Mouse (Mus musculus) neural tube, embryonic 13.5 days (tissue): Measurements from ENCODE around the gene Dab2ip. TPM values are rescaled to one million over a fixed set of nuclear protein-coding genes. Genes with fewer than 3 reads are reported as not detected.

Experiments
- ATAC-seq: fragments of 200-750 bp; cut with Nextera tagmentation; 2 replicates; pipeline ENCODE4 v1.8.0; 2017; ENCODE audit warnings: low read depth, mild to moderate bottlenecking, moderate TSS enrichment, moderate library complexity
- H3K27ac ChIP-seq: fragments of 300-500 bp; sonication (generic); replicated peaks from 2 replicates; pipeline ENCODE4 v1.5.1; 2015; ENCODE audit warnings: moderate library complexity, mild to moderate bottlenecking, inconsistent platforms
- H3K27me3 ChIP-seq: fragments of 300-500 bp; sonication (generic); 2 replicates; pipeline ENCODE4 v1.6.1; 2015; ENCODE audit warnings: mild to moderate bottlenecking, inconsistent platforms
- H3K36me3 ChIP-seq: fragments of 300-500 bp; sonication (generic); 2 replicates; pipeline ENCODE4 v1.6.1; 2015; ENCODE audit warnings: mild to moderate bottlenecking, inconsistent platforms
- H3K4me1 ChIP-seq: fragments of 300-500 bp; sonication (generic); replicated peaks from 2 replicates; pipeline ENCODE4 v1.6.1; 2015; ENCODE audit warnings: inconsistent platforms
- H3K4me2 ChIP-seq: fragments of 300-500 bp; sonication (generic); 2 replicates; pipeline ENCODE4 v1.6.1; 2015; ENCODE audit warnings: inconsistent platforms, mild to moderate bottlenecking, moderate library complexity
- H3K4me3 ChIP-seq: fragments of 300-500 bp; sonication (generic); 2 replicates; pipeline ENCODE4 v1.5.1; 2015; ENCODE audit warnings: mild to moderate bottlenecking, inconsistent platforms
- H3K9ac ChIP-seq: fragments of 300-500 bp; sonication (generic); 2 replicates; pipeline ENCODE4 v1.6.1; 2015; ENCODE audit warnings: moderate library complexity, mild to moderate bottlenecking, inconsistent platforms
- H3K9me3 ChIP-seq: fragments of 300-500 bp; sonication (generic); 2 replicates; pipeline ENCODE4 v1.6.1; 2016; ENCODE audit warnings: inconsistent platforms
- WGBS: fragments of 180-500 bp; shearing (Covaris S2); methylation state at CpG from one replicate; pipeline ENCODE4 v1.1.7; 2015; 5-methylcytosine and 5-hydroxymethylcytosine counted together
- polyA plus RNA-seq: library from polyadenylated mRNA; unstranded; fragments of >200 nt; fragmentation: Nextera tagmentation; extraction: Ambion mirVana; gene quantifications from 2 replicates; pipeline ENCODE4 v1.2.1, GENCODE M21; 2015

Gene Dab2ip
- polyA plus RNA-seq, 1 experiment from 2014 or later = 67.4 TPM

DNA sequence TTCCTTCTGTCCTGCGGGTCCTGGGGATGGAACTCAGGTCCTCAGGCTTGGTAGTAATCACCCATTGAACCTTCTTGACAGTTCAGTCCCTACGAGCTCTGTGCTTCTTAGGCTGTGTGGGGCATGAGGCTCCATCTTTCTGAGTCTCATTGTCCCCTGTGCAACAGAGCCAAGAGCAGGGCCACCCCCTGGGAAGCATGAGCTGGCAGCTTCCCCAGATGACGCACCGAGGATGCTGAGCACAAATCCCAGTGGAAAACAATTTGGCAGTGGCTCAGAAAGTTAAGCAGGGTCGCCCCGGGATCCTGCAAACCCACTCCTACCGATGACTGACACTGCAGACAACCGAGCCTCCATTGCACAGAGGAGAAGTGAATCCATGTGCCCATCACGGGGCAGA is 24.4 kb upstream of the Dab2ip start:
- Histone ChIP-seq H3K27ac (no peak overlapping the region), H3K4me3 (no peak overlapping the region), H3K27me3 (no peaks in the 10 kb centered on the region), H3K9ac (no peak overlapping the region), H3K4me1 (no peaks in the 10 kb centered on the region), H3K4me2 (no peak overlapping the region), H3K9me3 (no peaks in the 10 kb centered on the region), H3K36me3 (no peaks in the 10 kb centered on the region)
- peak; percentile 47; the same call in 1 of the 2 replicates for ATAC-seq
- 53% methylated on average over 9 of the region's 9 CpGs for WGBS

DNA sequence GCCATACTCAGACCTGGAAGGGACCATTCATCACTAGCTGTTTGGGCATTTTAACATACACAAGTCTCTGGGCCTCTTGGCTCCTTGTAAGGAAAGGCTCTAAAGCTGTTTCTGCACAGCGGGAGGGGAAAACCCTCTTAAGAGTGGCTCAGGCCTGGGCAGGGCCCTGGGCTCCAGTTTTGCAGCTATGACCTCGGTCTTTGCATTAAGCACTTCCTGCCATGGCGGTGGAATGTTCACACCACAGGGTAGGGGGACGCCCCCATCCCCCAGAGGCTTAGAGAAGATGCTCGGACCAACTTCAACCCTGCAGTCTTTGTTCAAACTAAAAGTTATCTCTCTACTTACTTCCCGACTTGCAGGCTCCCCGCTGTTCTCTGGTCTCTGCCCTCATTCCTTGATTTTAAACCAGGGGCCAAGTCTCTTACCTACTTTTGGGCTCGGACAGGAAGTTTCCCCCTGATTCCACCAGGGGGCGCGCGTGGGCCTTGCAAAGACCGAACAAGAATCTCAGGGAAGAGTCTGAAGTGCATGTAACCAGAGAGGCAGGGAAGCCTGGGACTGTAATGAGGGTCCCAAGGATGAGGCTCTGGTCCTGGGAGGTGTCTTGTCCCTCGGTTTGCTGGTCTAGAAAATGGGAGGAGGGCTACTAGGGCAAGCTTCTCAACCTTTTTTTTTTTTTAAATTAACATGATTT is 18.6 kb upstream of the Dab2ip start:
- H3K4me1 ChIP-seq = 0 out of 2 replicates have a peak, but pooled peaks cover 5% of the 10 kb centered on the region
- no peak overlapping the region for H3K9ac ChIP-seq
- no peak overlapping the region for H3K27ac ChIP-seq
- H3K4me2 ChIP-seq = no peak overlapping the region
- no peaks in the 10 kb centered on the region for H3K9me3 ChIP-seq
- 6% methylated on average over 13 of the region's 13 CpGs for WGBS
- no peaks in the 10 kb centered on the region for H3K36me3 ChIP-seq
- H3K27me3 ChIP-seq = no peaks in the 10 kb centered on the region
- ATAC-seq = 0 out of 2 replicates have a peak, but pooled peaks have one; percentile 59
- no peak overlapping the region for H3K4me3 ChIP-seq

DNA sequence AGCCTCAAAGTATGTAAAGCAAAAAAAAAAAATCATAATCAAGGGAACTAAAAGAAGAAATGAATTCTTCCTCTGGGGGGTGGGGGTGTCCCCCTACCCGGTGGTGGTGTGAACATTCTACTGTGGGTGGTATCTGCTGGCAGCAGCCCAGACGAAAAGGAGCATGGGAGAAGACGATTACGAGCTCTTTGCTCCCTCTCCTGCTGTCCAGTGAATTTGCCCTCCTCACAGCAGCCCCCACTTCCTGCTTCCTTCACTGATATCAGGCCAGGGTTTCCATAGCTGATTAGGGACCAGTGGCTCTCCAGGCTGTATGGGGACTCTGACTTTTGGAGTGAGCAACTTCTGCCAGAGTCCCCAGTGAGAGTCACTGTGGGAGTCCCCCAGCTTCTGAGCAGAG is 17.3 kb upstream of the Dab2ip start:
- peaks cover 12% of the 10 kb centered on the region for H3K4me1 ChIP-seq
- WGBS = 55% methylated on average over 4 of the region's 4 CpGs
- ATAC-seq = no peak
- no peak overlapping the region for H3K27ac ChIP-seq
- H3K36me3 ChIP-seq = no peaks in the 10 kb centered on the region
- H3K27me3 ChIP-seq = no peaks in the 10 kb centered on the region
- no peak overlapping the region for H3K9ac ChIP-seq
- H3K4me3 ChIP-seq = no peak overlapping the region
- H3K9me3 ChIP-seq = no peaks in the 10 kb centered on the region
- no peak overlapping the region for H3K4me2 ChIP-seq

DNA sequence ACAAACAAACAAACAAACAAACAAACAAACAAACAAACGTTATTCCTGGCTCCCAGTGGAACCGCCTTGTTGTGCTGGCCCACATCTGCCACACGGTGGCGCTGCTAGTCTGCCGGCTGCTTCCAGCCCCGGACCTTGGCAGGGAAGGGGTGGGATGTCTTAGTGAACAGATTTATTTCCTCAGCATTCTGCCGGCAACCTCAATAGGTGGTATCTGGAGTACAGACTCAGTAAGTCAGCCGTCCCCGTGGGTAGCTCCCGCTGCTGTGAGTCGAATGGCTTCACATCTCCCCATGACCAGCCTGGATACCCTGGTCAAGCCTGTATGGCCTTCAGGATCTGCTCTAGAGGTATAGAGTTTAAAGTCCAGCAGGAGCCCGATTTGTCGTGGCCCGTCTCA is 13.3 kb upstream of the Dab2ip start:
- Histone ChIP-seq H3K9ac (peak overlapping the region; percentile 54), H3K4me3 (peak overlapping the region; percentile 22), H3K4me2 (peak overlapping the region; percentile 54), H3K4me1 (peaks cover 7% of the 10 kb centered on the region), H3K27me3 (no peaks in the 10 kb centered on the region), H3K36me3 (no peaks in the 10 kb centered on the region), H3K9me3 (no peaks in the 10 kb centered on the region), H3K27ac (no peak overlapping the region)
- WGBS = 6% methylated on average over 14 of the region's 14 CpGs
- ATAC-seq = peak; percentile 87

DNA sequence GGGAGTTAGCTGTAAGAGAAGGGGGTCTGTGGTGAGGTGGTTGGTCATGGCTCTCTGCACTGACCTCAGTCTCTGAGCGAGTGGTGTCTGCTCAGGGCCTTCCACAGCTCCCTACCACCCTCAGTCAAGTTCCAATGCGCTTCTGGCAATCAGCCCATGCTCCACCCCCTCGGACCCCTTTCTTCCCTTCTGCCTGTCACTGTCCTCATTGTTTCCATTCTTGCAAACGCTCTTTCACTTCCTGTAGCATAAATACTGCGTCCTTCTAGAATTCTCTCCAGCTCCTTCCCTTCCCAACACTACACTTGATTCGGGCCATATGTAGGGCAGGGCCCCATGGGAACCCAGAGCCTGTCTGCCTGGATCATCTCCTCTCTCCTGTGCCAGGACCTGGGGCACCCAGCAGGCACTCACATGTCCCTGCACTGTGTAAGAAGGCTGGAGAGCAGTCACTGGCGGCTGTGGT is 12.9 kb upstream of the Dab2ip start:
- no peaks in the 10 kb centered on the region for H3K9me3 ChIP-seq
- no peak overlapping the region for H3K27ac ChIP-seq
- peaks cover 7% of the 10 kb centered on the region for H3K4me1 ChIP-seq
- peak overlapping the region; percentile 54 for H3K9ac ChIP-seq
- WGBS = 16% methylated on average over 7 of the region's 7 CpGs
- no peaks in the 10 kb centered on the region for H3K27me3 ChIP-seq
- peak; percentile 84 for ATAC-seq
- H3K36me3 ChIP-seq = no peaks in the 10 kb centered on the region
- H3K4me2 ChIP-seq = peak overlapping the region; percentile 54
- peak overlapping the region; percentile 22 for H3K4me3 ChIP-seq

DNA sequence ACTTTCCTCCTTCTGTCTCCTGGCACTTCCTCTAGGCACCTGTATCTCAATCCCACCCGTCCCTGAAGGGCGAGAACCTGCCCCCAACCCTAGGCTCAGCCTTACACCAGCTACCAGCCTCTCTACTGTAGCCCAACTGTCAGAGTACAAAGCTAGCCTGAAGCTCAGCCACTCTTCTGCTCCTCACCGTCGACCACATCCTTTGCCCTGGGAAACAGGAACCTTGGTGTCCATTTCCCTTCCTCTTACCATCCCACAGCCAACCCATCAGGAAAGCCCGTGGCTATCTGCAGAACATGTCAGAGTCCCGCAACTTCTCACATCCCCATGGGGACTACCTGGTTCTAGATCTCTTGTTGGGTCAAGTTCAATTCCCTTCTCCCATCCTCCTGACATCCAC is 11.6 kb upstream of the Dab2ip start:
- no peak overlapping the region for H3K4me3 ChIP-seq
- H3K4me2 ChIP-seq = no peak overlapping the region
- no peaks in the 10 kb centered on the region for H3K27me3 ChIP-seq
- no peak overlapping the region for H3K27ac ChIP-seq
- H3K4me1 ChIP-seq = peaks cover 7% of the 10 kb centered on the region
- no peaks in the 10 kb centered on the region for H3K9me3 ChIP-seq
- no peaks in the 10 kb centered on the region for H3K36me3 ChIP-seq
- no peak overlapping the region for H3K9ac ChIP-seq
- no peak for ATAC-seq
- 93% methylated on average over 6 of the region's 6 CpGs for WGBS

DNA sequence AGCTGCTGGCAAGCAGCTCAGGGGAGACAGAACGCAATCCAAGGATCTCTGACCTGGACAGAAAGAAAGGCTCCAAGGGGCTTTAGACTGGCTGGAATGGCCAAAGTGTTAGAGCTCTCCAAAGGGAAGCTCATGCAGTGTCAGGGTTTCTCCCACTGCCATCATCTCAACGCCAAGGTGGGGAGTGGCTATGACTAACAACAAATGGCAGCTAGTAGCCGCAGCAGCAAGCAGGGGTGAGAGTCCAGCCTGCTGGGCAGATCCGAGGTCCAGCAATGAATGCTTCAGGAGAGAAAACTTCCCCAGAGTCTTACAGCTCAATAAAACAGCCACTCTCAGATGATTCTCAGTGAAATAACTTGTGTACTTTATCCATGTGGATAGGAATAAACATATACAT is 8.9 kb upstream of the Dab2ip start:
- H3K4me2 ChIP-seq = no peak overlapping the region
- H3K4me1 ChIP-seq = peaks cover 7% of the 10 kb centered on the region
- no peak overlapping the region for H3K4me3 ChIP-seq
- H3K9me3 ChIP-seq = no peaks in the 10 kb centered on the region
- ATAC-seq = no peak
- no peaks in the 10 kb centered on the region for H3K36me3 ChIP-seq
- no peak overlapping the region for H3K27ac ChIP-seq
- no peaks in the 10 kb centered on the region for H3K27me3 ChIP-seq
- WGBS = 64% methylated on average over 4 of the region's 4 CpGs
- H3K9ac ChIP-seq = no peak overlapping the region

DNA sequence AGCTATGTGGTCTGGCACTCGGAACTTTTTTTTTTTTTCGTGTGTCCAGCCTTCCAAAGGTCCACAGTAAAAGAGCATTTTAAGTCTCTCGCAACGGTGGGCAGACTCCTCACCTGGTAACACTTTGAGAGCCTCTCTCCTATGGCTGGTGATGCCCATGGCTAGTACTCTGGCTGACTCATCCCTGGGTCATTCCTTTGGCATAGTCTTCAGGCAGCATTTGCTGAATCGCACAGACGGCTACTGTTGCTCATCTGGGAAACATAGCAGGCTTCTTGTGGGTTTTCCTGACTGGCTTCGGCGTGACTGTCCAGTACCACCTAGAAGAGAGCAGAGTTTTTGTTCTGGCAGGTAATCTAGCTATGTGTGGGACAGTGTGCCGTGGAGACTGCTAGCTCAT is 8.0 kb upstream of the Dab2ip start:
- Histone ChIP-seq H3K4me3 (no peak overlapping the region), H3K9ac (no peak overlapping the region), H3K36me3 (no peaks in the 10 kb centered on the region), H3K27ac (no peak overlapping the region), H3K4me2 (no peak overlapping the region), H3K9me3 (no peaks in the 10 kb centered on the region), H3K4me1 (peaks cover 3% of the 10 kb centered on the region), H3K27me3 (no peaks in the 10 kb centered on the region)
- ATAC-seq = no peak
- WGBS = 87% methylated on average over 9 of the region's 9 CpGs

DNA sequence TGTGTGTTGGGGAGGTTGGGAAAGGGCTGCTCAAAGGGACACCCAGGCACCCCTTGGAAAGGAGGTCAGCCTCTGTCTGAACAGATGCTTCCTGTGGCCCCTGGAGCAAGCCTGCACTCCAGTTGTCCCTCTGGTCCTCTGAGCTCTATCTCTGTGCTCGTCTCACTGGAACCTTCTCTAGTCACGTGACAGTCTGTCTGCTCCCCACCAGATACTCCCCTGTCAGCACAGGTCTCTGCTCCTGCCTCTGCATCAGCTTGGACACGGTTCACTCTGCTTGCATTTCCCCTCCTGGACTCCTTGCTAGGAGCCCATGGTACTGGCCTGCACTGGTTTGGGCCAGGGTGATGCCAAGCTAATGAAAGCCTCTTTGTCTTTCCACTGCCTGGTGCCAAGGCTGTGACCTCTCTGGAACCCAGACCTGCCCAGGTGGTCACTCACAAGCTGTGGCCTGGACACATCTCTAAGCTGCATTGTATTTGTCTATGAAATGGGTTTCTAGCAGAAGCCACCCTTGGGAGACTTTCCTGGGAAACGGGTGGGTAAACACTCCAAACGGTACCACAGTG is 1.1 kb upstream of the Dab2ip start:
- Histone ChIP-seq H3K4me3 (no peak overlapping the region), H3K4me2 (no peak overlapping the region), H3K4me1 (peaks cover 29% of the 10 kb centered on the region), H3K9me3 (no peaks in the 10 kb centered on the region), H3K9ac (no peak overlapping the region), H3K36me3 (no peaks in the 10 kb centered on the region), H3K27ac (no peak overlapping the region), H3K27me3 (0 out of 2 replicates have a peak, but pooled peaks cover 3% of the 10 kb centered on the region)
- ATAC-seq = no peak
- 75% methylated on average over 5 of the region's 5 CpGs for WGBS

DNA sequence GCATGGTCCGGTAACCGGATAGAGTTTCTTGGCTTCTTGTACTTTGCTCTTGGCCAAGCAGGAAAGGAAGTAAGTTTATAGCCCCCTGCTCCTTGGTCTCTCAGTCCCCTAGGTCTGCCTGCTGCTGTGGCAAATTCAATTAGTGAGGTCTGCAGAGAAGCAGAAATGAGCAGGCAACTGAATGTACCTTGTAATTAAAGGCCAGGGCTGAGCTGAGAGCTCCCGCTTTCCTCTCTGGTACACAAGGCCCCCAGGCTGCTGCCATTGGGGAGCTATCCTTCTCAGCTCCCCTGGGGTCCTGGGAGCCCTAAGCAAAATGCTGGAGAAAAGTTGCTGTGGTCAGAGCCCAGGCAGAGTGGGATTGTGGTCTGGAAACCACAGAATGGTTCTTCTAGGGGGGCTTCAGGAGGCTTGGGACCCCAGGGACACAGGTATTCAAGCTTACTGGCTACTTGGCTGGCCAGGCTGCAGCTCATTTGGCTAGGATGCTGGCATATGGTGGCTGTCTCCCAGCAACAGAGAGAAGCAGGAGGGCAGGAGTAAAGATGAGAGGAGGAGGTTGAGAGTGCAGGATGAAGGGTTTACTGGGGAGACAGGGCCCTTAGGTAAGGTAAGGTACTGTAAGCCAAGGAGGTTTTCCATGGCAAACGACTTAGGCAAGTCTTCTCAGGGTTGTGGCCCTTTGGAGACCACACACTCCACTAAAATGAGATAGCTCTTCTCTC is 922 bp downstream of the Dab2ip start:
- Histone ChIP-seq H3K4me3 (no peak overlapping the region), H3K27ac (peak overlapping the region; percentile 59), H3K4me1 (peaks cover 29% of the 10 kb centered on the region), H3K9ac (peak overlapping the region; percentile 57; the same call in 1 of the 2 replicates), H3K9me3 (no peaks in the 10 kb centered on the region), H3K27me3 (0 out of 2 replicates have a peak, but pooled peaks cover 3% of the 10 kb centered on the region), H3K4me2 (peak overlapping the region; percentile 25), H3K36me3 (no peaks in the 10 kb centered on the region)
- WGBS = 59% methylated on average over 4 of the region's 4 CpGs
- ATAC-seq = peak; percentile 37

DNA sequence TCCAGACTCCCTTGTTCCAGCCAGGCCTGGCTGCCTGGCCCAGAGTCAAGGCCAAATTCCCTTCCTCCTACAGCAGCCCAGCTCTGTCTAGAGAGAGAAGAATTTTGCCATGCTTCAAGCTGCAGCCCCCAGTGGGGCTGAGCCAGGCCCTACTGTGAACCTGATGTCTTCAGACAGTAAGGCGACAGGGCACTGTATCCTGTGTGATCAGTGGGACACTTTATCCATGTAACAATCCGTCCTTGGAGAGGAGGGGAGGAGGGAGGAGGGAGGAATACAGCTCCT is 1.4 kb downstream of the Dab2ip start:
- ATAC-seq = no peak
- no peaks in the 10 kb centered on the region for H3K36me3 ChIP-seq
- peak overlapping the region; percentile 35; the same call in 1 of the 2 replicates for H3K9ac ChIP-seq
- H3K9me3 ChIP-seq = no peaks in the 10 kb centered on the region
- H3K27ac ChIP-seq = peak overlapping the region; percentile 59
- H3K27me3 ChIP-seq = 0 out of 2 replicates have a peak, but pooled peaks cover 3% of the 10 kb centered on the region
- H3K4me3 ChIP-seq = no peak overlapping the region
- WGBS = 56% methylated on average over 2 of the region's 2 CpGs
- peaks cover 29% of the 10 kb centered on the region for H3K4me1 ChIP-seq
- no peak overlapping the region for H3K4me2 ChIP-seq

DNA sequence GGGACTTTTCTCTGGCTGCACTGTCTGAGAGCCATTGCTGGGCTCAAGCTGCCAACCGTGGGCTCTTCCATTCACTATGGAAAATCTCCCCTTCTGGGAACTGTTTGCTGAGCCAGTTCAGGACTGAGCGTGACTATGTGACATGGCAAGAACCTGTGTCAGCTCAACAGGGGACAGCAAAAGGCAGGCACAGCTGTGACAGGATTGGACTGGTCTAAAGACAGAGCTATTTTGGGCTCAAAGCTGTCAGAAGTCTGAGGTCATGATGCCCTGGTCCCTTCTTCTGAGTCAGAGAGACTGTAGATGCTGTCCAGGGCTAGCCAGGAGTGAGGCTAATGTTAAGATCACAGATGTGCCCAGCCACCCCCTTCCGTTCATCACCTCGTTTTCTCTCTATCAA is 5.7 kb downstream of the Dab2ip start:
- Histone ChIP-seq H3K9me3 (no peaks in the 10 kb centered on the region), H3K4me2 (no peak overlapping the region), H3K9ac (no peak overlapping the region), H3K36me3 (no peaks in the 10 kb centered on the region), H3K27ac (no peak overlapping the region), H3K4me3 (no peak overlapping the region), H3K27me3 (0 out of 2 replicates have a peak, but pooled peaks cover 3% of the 10 kb centered on the region), H3K4me1 (peaks cover 9% of the 10 kb centered on the region)
- no peak for ATAC-seq
- 90% methylated on average over 4 of the region's 4 CpGs for WGBS
